Mouse (Mus musculus) heart, embryonic 12.5 days (tissue): ENCODE results near the gene Rerg. TPM values are rescaled to one million over a fixed set of nuclear protein-coding genes. Genes with fewer than 3 reads are reported as not detected.

Experiments
- polyA plus RNA-seq: library from polyadenylated mRNA; unstranded; fragments of >200 nt; fragmentation: Nextera tagmentation; extraction: Ambion mirVana; gene quantifications from 2 replicates; pipeline ENCODE4 v1.2.1, GENCODE M21; 2016

Gene Rerg
- polyA plus RNA-seq, 1 experiment from 2014 or later: 4.4 TPM

Other genes starting within 250 kb of the Rerg start
- gene Erp27, start 248.3 kb downstream of the Rerg start, polyA plus RNA-seq: 0.98 and 1.0 TPM in 2 replicates
- gene Pde6h, start 246.7 kb downstream of the Rerg start, polyA plus RNA-seq: 0.22 TPM in 1 of 2 replicates, not detected in the other
- 93.8 and 99.8 TPM in 2 replicates for gene Arhgdib, start 228.6 kb downstream of the Rerg start, polyA plus RNA-seq
- gene Ptpro, start 81.8 kb upstream of the Rerg start, polyA plus RNA-seq: 2.0 and 2.1 TPM in 2 replicates